9 mouse cellular contexts compared by ENCODE assay signal in genomic region chr5:12676712-12677111, GRCm38 (mm10).
"Had no signal": no experiment of that assay in that cellular context is flagged by ENCODE, and none has a peak within 500 bp of the region (broad histone marks: within the 10 kb centered on the region; RNA-seq: fewer than 3 reads in every experiment).

No protein-coding gene starts in this region.

- DNase-seq: kidney, adult 2 months; kidney, postnatal 25 days; layer of hippocampus, adult 9-11 months; liver, embryonic 13.5 days; lung, adult 2 months; lung, postnatal 14 days; lung, postnatal 4 days; thymus, adult 18-20 months; thymus, postnatal 25 days had no signal
